Mouse (Mus musculus) liver, adult 2 months (tissue): ENCODE data around the gene Pxmp4.

Experiments
- CTCF ChIP-seq: fragments of 200-500 bp; IDR thresholded peaks from 2 replicates; pipeline ENCODE4 v1.5.1; 2011; ENCODE audit warnings: low read depth, low read length, control low read depth
- POLR2A ChIP-seq: fragments of 200-500 bp; IDR thresholded peaks from 2 replicates; pipeline ENCODE4 v1.6.1; 2011; ENCODE audit warnings: low read length, control low read depth; ENCODE audit not compliant: insufficient read depth; ENCODE audit errors: extremely low read depth

DNA sequence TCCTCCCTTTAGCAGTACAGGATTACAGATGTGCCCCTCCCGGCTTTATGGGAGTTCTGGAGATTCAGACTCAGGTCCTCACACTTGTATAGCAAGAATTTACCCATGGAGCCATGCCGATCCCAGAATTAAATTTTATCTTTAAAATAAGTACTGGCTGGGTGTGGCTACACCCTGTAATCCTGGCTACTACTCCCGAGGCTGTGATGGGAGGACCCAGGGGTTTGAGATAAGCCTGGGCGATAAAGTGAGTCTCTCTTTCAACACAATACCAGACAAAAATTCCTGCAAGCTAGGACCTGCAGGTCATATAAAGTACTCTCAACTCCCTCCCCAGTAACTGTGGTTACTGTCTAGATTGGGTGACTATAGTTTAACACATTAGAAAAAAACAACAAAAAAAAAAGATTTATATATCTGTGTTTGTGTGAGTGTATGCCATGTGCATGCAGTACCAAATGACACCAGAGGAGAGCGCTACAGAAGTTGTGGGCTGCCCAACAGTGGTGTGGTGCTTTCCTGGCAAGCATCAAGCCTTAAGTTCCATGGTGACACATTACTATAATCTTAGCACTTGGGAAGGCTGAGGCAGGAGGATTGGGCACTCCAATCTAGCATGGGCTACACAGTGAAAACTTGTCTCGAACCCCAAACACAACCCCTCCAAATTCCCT, 39.3 kb upstream of the Pxmp4 start:
- TF ChIP-seq CTCF (no peak), POLR2A (no peak)
